Mouse (Mus musculus) gastrocnemius, adult 18-20 months (tissue): Measurements from ENCODE around the gene Pnmt. TPM values are rescaled to one million over a fixed set of nuclear protein-coding genes. Genes with fewer than 3 reads are reported as not detected.
"Not testable (repeated sequence)": the region's sequence is repeated elsewhere in the genome, so short reads cannot be mapped to it uniquely, and the experiment has no call there.

Source experiments
- DNase-seq: peaks from one replicate; pipeline ENCODE4 v3.0.0; 2021; ENCODE audit warnings: low spot score
- total RNA-seq, 2 experiments: library from RNA; stranded (reverse); gene quantifications; 2 replicates each; pipeline ENCODE4 v1.2.3; 2021

Pnmt gene
- total RNA-seq, 2 experiments from 2014 or later = 1.2 to 8.2 TPM

GRCm38 (mm10) chr11:98357396-98358160 is 28.7 kb upstream of the Pnmt start:
- no peak for DNase-seq

- peak; percentile 91 for DNase-seq
Observed at GRCm38 (mm10) chr11:98358161-98359083, 27.8 kb upstream of the Pnmt start, which contains the start of gene Stard3. TSS of gene Stard3 (plus strand) at chr11:98358368.

- no peak for DNase-seq
Observed at GRCm38 (mm10) chr11:98360866-98361521, 25.3 kb upstream of the Pnmt start.

GRCm38 (mm10) chr11:98363817-98364216 is 22.4 kb upstream of the Pnmt start:
- no peak for DNase-seq

- no peak for DNase-seq
Observed at GRCm38 (mm10) chr11:98364410-98364809, 21.8 kb upstream of the Pnmt start.

- no peak for DNase-seq
Observed at GRCm38 (mm10) chr11:98366290-98366689, 20.0 kb upstream of the Pnmt start.

GRCm38 (mm10) chr11:98367171-98367862 is 18.9 kb upstream of the Pnmt start:
- no peak for DNase-seq

GRCm38 (mm10) chr11:98367863-98368186 is 18.4 kb upstream of the Pnmt start:
- no peak for DNase-seq

- no peak for DNase-seq
Observed at GRCm38 (mm10) chr11:98369337-98369736, 16.9 kb upstream of the Pnmt start.

- DNase-seq = no peak
Observed at GRCm38 (mm10) chr11:98370588-98370987, 15.7 kb upstream of the Pnmt start.

- DNase-seq = no peak
Observed at GRCm38 (mm10) chr11:98371556-98372240, 14.6 kb upstream of the Pnmt start.

GRCm38 (mm10) chr11:98372406-98372805 is 13.8 kb upstream of the Pnmt start:
- DNase-seq = peak; percentile 68

GRCm38 (mm10) chr11:98373244-98373643 is 13.0 kb upstream of the Pnmt start:
- DNase-seq = no peak

- peak; percentile 65 for DNase-seq
Observed at GRCm38 (mm10) chr11:98374266-98374665, 12.0 kb upstream of the Pnmt start.

GRCm38 (mm10) chr11:98376756-98377155 is 9.5 kb upstream of the Pnmt start:
- no peak for DNase-seq

- DNase-seq = peak; percentile 86
Observed at GRCm38 (mm10) chr11:98377787-98378186, 8.5 kb upstream of the Pnmt start.

- DNase-seq = no peak
Observed at GRCm38 (mm10) chr11:98379379-98379778, 6.9 kb upstream of the Pnmt start.

GRCm38 (mm10) chr11:98380106-98380505 is 6.1 kb upstream of the Pnmt start:
- DNase-seq = no peak

- no peak for DNase-seq
Observed at GRCm38 (mm10) chr11:98381651-98382050, 4.6 kb upstream of the Pnmt start.

GRCm38 (mm10) chr11:98382405-98382804 is 3.8 kb upstream of the Pnmt start:
- not testable (repeated sequence) for DNase-seq
